Mouse (Mus musculus) embryonic facial prominence, embryonic 11.5 days (tissue): ENCODE measurements around the gene Adarb1. TPM values are rescaled to one million over a fixed set of nuclear protein-coding genes. Genes with fewer than 3 reads are reported as not detected.

ENCODE experiments used
- ATAC-seq: fragments of 200-750 bp; cut with Nextera tagmentation; replicated peaks from 2 replicates; pipeline ENCODE4 v1.8.0; 2017; ENCODE audit warnings: low read depth; ENCODE audit not compliant: insufficient number of reproducible peaks, low FRiP score, low TSS enrichment
- DNase-seq: peaks from one replicate; pipeline ENCODE4 v3.0.0-alpha.2; 2015; ENCODE audit warnings: low spot score
- H3K27ac ChIP-seq: fragments of 300-500 bp; sonication (generic); replicated peaks from 2 replicates; pipeline ENCODE4 v1.5.1; 2014; ENCODE audit warnings: mild to moderate bottlenecking, low read depth, low read length, control low read depth
- H3K27me3 ChIP-seq: fragments of 300-500 bp; sonication (generic); 2 replicates; pipeline ENCODE4 v1.6.1; 2014; ENCODE audit warnings: mild to moderate bottlenecking, low read length, moderate library complexity, mixed read lengths; ENCODE audit not compliant: control insufficient read depth, insufficient read depth
- H3K36me3 ChIP-seq: fragments of 300-500 bp; sonication (generic); replicated peaks from 2 replicates; pipeline ENCODE4 v1.6.1; 2014; ENCODE audit warnings: low read depth, mild to moderate bottlenecking, low read length, moderate library complexity, mixed read lengths; ENCODE audit not compliant: control insufficient read depth, insufficient read depth
- H3K4me1 ChIP-seq: fragments of 300-500 bp; sonication (generic); 2 replicates; pipeline ENCODE4 v1.6.1; 2014; ENCODE audit warnings: low read length, mixed read lengths; ENCODE audit not compliant: control insufficient read depth, insufficient read depth
- H3K4me2 ChIP-seq: fragments of 300-500 bp; sonication (generic); 2 replicates; pipeline ENCODE4 v1.6.1; 2014; ENCODE audit warnings: low read depth, mild to moderate bottlenecking, control low read depth, low read length, moderate library complexity
- H3K4me3 ChIP-seq: fragments of 300-500 bp; sonication (generic); 2 replicates; pipeline ENCODE4 v1.5.1; 2014; ENCODE audit warnings: low read depth, low read length, control low read depth
- H3K9ac ChIP-seq: fragments of 300-500 bp; sonication (generic); replicated peaks from 2 replicates; pipeline ENCODE4 v1.6.1; 2014; ENCODE audit warnings: mild to moderate bottlenecking, control low read depth, low read length
- H3K9me3 ChIP-seq: fragments of 300-500 bp; sonication (generic); replicated peaks from 2 replicates; pipeline ENCODE4 v1.6.1; 2016; ENCODE audit warnings: mild to moderate bottlenecking, low read length, inconsistent platforms, mixed read lengths; ENCODE audit not compliant: control insufficient read depth
- WGBS: fragments of 180-500 bp; shearing (Covaris S2); extraction: QIAGEN DNeasy Blood & Tissue Kit; methylation state at CpG from one replicate; pipeline ENCODE4 v1.1.7; 2014; 5-methylcytosine and 5-hydroxymethylcytosine counted together
- polyA plus RNA-seq: library from polyadenylated mRNA; unstranded; fragments of >200 nt; fragmentation: Nextera tagmentation; extraction: Ambion mirVana; gene quantifications from 2 replicates; pipeline ENCODE4 v1.2.1, GENCODE M21; 2014

Gene Adarb1
- polyA plus RNA-seq, 1 experiment from 2014 or later, result 3.6 TPM

GRCm38 (mm10) chr10:77324716-77325115 is 93.4 kb downstream of the Adarb1 start:
- Histone ChIP-seq H3K36me3 (no peaks in the 10 kb centered on the region), H3K9me3 (no peaks in the 10 kb centered on the region), H3K4me2 (no peak overlapping the region)

GRCm38 (mm10) chr10:77321611-77322010 is 96.5 kb downstream of the Adarb1 start:
- ATAC-seq (no peak), DNase-seq (no peak)
- no peak overlapping the region for H3K4me3 ChIP-seq
- no peak overlapping the region for H3K9ac ChIP-seq
- H3K4me2 ChIP-seq, result no peak overlapping the region
- no peaks in the 10 kb centered on the region for H3K9me3 ChIP-seq
- H3K36me3 ChIP-seq, result no peaks in the 10 kb centered on the region
- no peaks in the 10 kb centered on the region for H3K4me1 ChIP-seq
- H3K27me3 ChIP-seq, result no peaks in the 10 kb centered on the region
- WGBS, result 93% methylated on average over 8 of the region's 8 CpGs
- H3K27ac ChIP-seq, result no peak overlapping the region

More at GRCm38 (mm10) chr10:77324716-77325115, 93.4 kb downstream of the Adarb1 start:
- no peak overlapping the region for H3K9ac ChIP-seq
- H3K27ac ChIP-seq, result no peak overlapping the region
- no peaks in the 10 kb centered on the region for H3K27me3 ChIP-seq
- no peak overlapping the region for H3K4me3 ChIP-seq
- H3K4me1 ChIP-seq, result no peaks in the 10 kb centered on the region
- ATAC-seq (no peak), DNase-seq (no peak)
- WGBS, result 87% methylated on average over 6 of the region's 6 CpGs

GRCm38 (mm10) chr10:77321001-77321400 is 97.1 kb downstream of the Adarb1 start:
- Histone ChIP-seq H3K9me3 (no peaks in the 10 kb centered on the region), H3K27me3 (no peaks in the 10 kb centered on the region), H3K36me3 (no peaks in the 10 kb centered on the region), H3K9ac (no peak overlapping the region), H3K27ac (no peak overlapping the region), H3K4me3 (no peak overlapping the region), H3K4me1 (no peaks in the 10 kb centered on the region), H3K4me2 (no peak overlapping the region)
- ATAC-seq (no peak), DNase-seq (no peak)
- 84% methylated on average over 1 of the region's 1 CpGs for WGBS

- H3K9me3 ChIP-seq, result no peaks in the 10 kb centered on the region
- H3K4me3 ChIP-seq, result no peak overlapping the region
- H3K9ac ChIP-seq, result no peak overlapping the region
- H3K36me3 ChIP-seq, result no peaks in the 10 kb centered on the region
- H3K27me3 ChIP-seq, result no peaks in the 10 kb centered on the region
- ATAC-seq (no peak), DNase-seq (no peak)
- no peaks in the 10 kb centered on the region for H3K4me1 ChIP-seq
- WGBS, result 89% methylated on average over 2 of the region's 2 CpGs
- H3K27ac ChIP-seq, result no peak overlapping the region
- no peak overlapping the region for H3K4me2 ChIP-seq
Measured at GRCm38 (mm10) chr10:77315682-77316081, 102.4 kb downstream of the Adarb1 start.

- Histone ChIP-seq H3K4me3 (no peak overlapping the region), H3K27ac (no peak overlapping the region), H3K9me3 (no peaks in the 10 kb centered on the region), H3K36me3 (no peaks in the 10 kb centered on the region), H3K4me1 (no peaks in the 10 kb centered on the region), H3K4me2 (no peak overlapping the region), H3K9ac (no peak overlapping the region), H3K27me3 (no peaks in the 10 kb centered on the region)
- 84% methylated on average over 9 of the region's 9 CpGs for WGBS
- ATAC-seq (no peak), DNase-seq (no peak)
Measured at GRCm38 (mm10) chr10:77314711-77315266, 103.3 kb downstream of the Adarb1 start.

GRCm38 (mm10) chr10:77308978-77309377 is 109.1 kb downstream of the Adarb1 start:
- Histone ChIP-seq H3K9me3 (no peaks in the 10 kb centered on the region), H3K27me3 (no peaks in the 10 kb centered on the region), H3K4me2 (no peak overlapping the region), H3K4me3 (no peak overlapping the region), H3K9ac (no peak overlapping the region), H3K27ac (no peak overlapping the region), H3K4me1 (no peaks in the 10 kb centered on the region), H3K36me3 (no peaks in the 10 kb centered on the region)
- DNase-seq (no peak), ATAC-seq (no peak)
- WGBS, result 76% methylated on average over 10 of the region's 10 CpGs

GRCm38 (mm10) chr10:77305766-77306165 is 112.3 kb downstream of the Adarb1 start:
- Histone ChIP-seq H3K9me3 (no peaks in the 10 kb centered on the region), H3K36me3 (no peaks in the 10 kb centered on the region), H3K9ac (no peak overlapping the region), H3K4me2 (no peak overlapping the region), H3K4me1 (no peaks in the 10 kb centered on the region), H3K27me3 (no peaks in the 10 kb centered on the region), H3K4me3 (no peak overlapping the region), H3K27ac (no peak overlapping the region)
- 79% methylated on average over 8 of the region's 8 CpGs for WGBS
- ATAC-seq (no peak), DNase-seq (no peak)

- H3K4me1 ChIP-seq, result no peaks in the 10 kb centered on the region
- H3K9me3 ChIP-seq, result no peaks in the 10 kb centered on the region
- WGBS, result 27% methylated on average over 4 of the region's 4 CpGs
- H3K27ac ChIP-seq, result no peak overlapping the region
- H3K4me2 ChIP-seq, result no peak overlapping the region
- ATAC-seq (no peak), DNase-seq (no peak)
- no peaks in the 10 kb centered on the region for H3K27me3 ChIP-seq
- no peak overlapping the region for H3K4me3 ChIP-seq
- no peaks in the 10 kb centered on the region for H3K36me3 ChIP-seq
- H3K9ac ChIP-seq, result no peak overlapping the region
Measured at GRCm38 (mm10) chr10:77304840-77305533, 113.1 kb downstream of the Adarb1 start.
